ENCODE assay signal across 8 mouse cellular contexts in genomic region chr13:108316487-108316903, GRCm38 (mm10). TPM values are rescaled to one million over a fixed set of nuclear protein-coding genes. Genes with fewer than 3 reads are reported as not detected.
DNase-seq lines count a peak whose midpoint lies in the region; ATAC-seq and TF ChIP-seq lines count a peak whose summit lies in the region.

No protein-coding gene starts in this region.

- H3K4me1 ChIP-seq in E14TG2a.4 (replicated peaks; ENCODE audit: low read depth, low read length), result peaks cover 34% of the 10 kb centered on the region
- no peaks in the 10 kb centered on the region; the same call in 1 of the 2 replicates for H3K4me1 ChIP-seq in embryonic fibroblast, embryonic 13.5 days (ENCODE audit: control insufficient read depth, insufficient read depth, low read length)
- H3K4me1 ChIP-seq in intestine, embryonic 15.5 days (replicated peaks), result 0 out of 2 replicates have a peak, but pooled peaks cover 11% of the 10 kb centered on the region
- peaks cover 10% of the 10 kb centered on the region for H3K4me1 ChIP-seq in midbrain, embryonic 16.5 days (ENCODE audit: control insufficient read depth, insufficient read depth, low read length)

- peak overlapping the region; percentile 96 for H3K4me2 ChIP-seq in intestine, embryonic 15.5 days (replicated peaks)
- peak overlapping the region; percentile 82 for H3K4me2 ChIP-seq in midbrain, embryonic 16.5 days (ENCODE audit: low read length)

- under 1% methylated on average over 32 of the region's 32 CpGs for WGBS in intestine, embryonic 15.5 days
- under 1% methylated on average over 32 of the region's 32 CpGs for WGBS in midbrain, embryonic 16.5 days

- peaks cover 11% of the 10 kb centered on the region; the same call in 1 of the 2 replicates for H3K36me3 ChIP-seq in E14TG2a.4 (ENCODE audit: insufficient read depth, low read length)
- H3K36me3 ChIP-seq in intestine, embryonic 15.5 days, result no peaks in the 10 kb centered on the region
- H3K36me3 ChIP-seq in midbrain, embryonic 16.5 days (ENCODE audit: control insufficient read depth, insufficient read depth, low read length), result no peaks in the 10 kb centered on the region

- H3K27me3 ChIP-seq in E14TG2a.4 (ENCODE audit: insufficient read depth, low read length), result peaks cover 14% of the 10 kb centered on the region
- H3K27me3 ChIP-seq in intestine, embryonic 15.5 days (replicated peaks), result no peaks in the 10 kb centered on the region
- no peaks in the 10 kb centered on the region for H3K27me3 ChIP-seq in midbrain, embryonic 16.5 days (ENCODE audit: control insufficient read depth, insufficient read depth, low read depth, low read length)

- peak; percentile 12 for DNase-seq in cerebellum, adult 11-12 months
- DNase-seq in cerebellum, postnatal 14 days, result no peak
- peak; percentile 59 for DNase-seq in yolk sac, embryonic 10.5 days (ENCODE audit: low spot score)
- DNase-seq in urinary bladder, postnatal 10 days (ENCODE audit: low spot score), result no peak

- no peaks in the 10 kb centered on the region for H3K9me3 ChIP-seq in E14TG2a.4 (ENCODE audit: low read length)
- H3K9me3 ChIP-seq in intestine, embryonic 15.5 days, result no peaks in the 10 kb centered on the region
- no peaks in the 10 kb centered on the region for H3K9me3 ChIP-seq in midbrain, embryonic 16.5 days (replicated peaks; ENCODE audit: control insufficient read depth, low read length, poor library complexity, severe bottlenecking)

- peak; percentile 75 for ATAC-seq in intestine, embryonic 15.5 days
- ATAC-seq in midbrain, embryonic 16.5 days, result peak; percentile 46

- TF ChIP-seq POLR2A in embryonic fibroblast, embryonic 13.5 days (IDR thresholded peaks at IDR 0.05; ENCODE audit: low read depth, low read length), result no peak

- no peak overlapping the region for H3K27ac ChIP-seq in embryonic fibroblast, embryonic 13.5 days (ENCODE audit: insufficient read depth, low read length)
- 0 out of 2 replicates have a peak overlapping the region, but pooled peaks have one; percentile 22 for H3K27ac ChIP-seq in intestine, embryonic 15.5 days
- H3K27ac ChIP-seq in midbrain, embryonic 16.5 days (ENCODE audit: low read length), result no peak overlapping the region

- no peak for TF ChIP-seq CTCF in E14TG2a.4 (conservative IDR thresholded peaks at IDR 0.05; ENCODE audit: low read length)
- TF ChIP-seq CTCF in embryonic fibroblast, embryonic 13.5 days (IDR thresholded peaks at IDR 0.05; ENCODE audit: borderline replicate concordance, insufficient read depth, low read length), result no peak

- peak overlapping the region; percentile 97 for H3K4me3 ChIP-seq in E14TG2a.4 (replicated peaks; ENCODE audit: low read length)
- H3K4me3 ChIP-seq in embryonic fibroblast, embryonic 13.5 days (ENCODE audit: insufficient read depth, low read length), result peak overlapping the region; percentile 67
- H3K4me3 ChIP-seq in intestine, embryonic 15.5 days (replicated peaks), result peak overlapping the region; percentile 58
- H3K4me3 ChIP-seq in midbrain, embryonic 16.5 days (ENCODE audit: low read depth, low read length), result peak overlapping the region; percentile 69

- peak overlapping the region; percentile 63 for H3K9ac ChIP-seq in intestine, embryonic 15.5 days
- peak overlapping the region; percentile 81 for H3K9ac ChIP-seq in midbrain, embryonic 16.5 days (ENCODE audit: low read depth, low read length)

RNA-seq across cellular contexts. Expression of gene Depdc1b, which starts 0.4 kb away (rescaled TPM):
- 2.5 and 3.5 TPM in 2 replicates for polyA plus RNA-seq in embryonic fibroblast, embryonic 13.5 days (2011; ENCODE audit: insufficient read length, low read depth, missing spikeins)
- polyA plus RNA-seq in intestine, embryonic 15.5 days (2015; fragmentation: Nextera tagmentation; extraction: Ambion mirVana), result 6.2 and 6.6 TPM in 2 replicates
- polyA plus RNA-seq in midbrain, embryonic 16.5 days (2015; fragmentation: Nextera tagmentation; extraction: Ambion mirVana), result 1.6 and 1.8 TPM in 2 replicates

Comparison
In these comparisons a context has a peak if more than half of its experiments do, and no peak if none do; other contexts are left out.
1. DNase-seq: peak in cerebellum, adult 11-12 months (single experiment) and yolk sac, embryonic 10.5 days (single experiment); none in cerebellum, postnatal 14 days (0 of 2) and urinary bladder, postnatal 10 days (single experiment).
2. Peak in every context shown above with its lines, with median percentiles within 50 percentile points of each other: H3K4me3 ChIP-seq.